Mouse (Mus musculus) yolk sac, embryonic 10.5 days (tissue): ENCODE results near the gene Cstf2.
A peak's percentile ranks its signal among the peaks of the same experiment; 100 is the strongest.

Source experiments
- DNase-seq: peaks from one replicate; pipeline ENCODE4 v3.0.0-alpha.2; 2017; ENCODE audit warnings: low spot score

The Cstf2 gene

DNA sequence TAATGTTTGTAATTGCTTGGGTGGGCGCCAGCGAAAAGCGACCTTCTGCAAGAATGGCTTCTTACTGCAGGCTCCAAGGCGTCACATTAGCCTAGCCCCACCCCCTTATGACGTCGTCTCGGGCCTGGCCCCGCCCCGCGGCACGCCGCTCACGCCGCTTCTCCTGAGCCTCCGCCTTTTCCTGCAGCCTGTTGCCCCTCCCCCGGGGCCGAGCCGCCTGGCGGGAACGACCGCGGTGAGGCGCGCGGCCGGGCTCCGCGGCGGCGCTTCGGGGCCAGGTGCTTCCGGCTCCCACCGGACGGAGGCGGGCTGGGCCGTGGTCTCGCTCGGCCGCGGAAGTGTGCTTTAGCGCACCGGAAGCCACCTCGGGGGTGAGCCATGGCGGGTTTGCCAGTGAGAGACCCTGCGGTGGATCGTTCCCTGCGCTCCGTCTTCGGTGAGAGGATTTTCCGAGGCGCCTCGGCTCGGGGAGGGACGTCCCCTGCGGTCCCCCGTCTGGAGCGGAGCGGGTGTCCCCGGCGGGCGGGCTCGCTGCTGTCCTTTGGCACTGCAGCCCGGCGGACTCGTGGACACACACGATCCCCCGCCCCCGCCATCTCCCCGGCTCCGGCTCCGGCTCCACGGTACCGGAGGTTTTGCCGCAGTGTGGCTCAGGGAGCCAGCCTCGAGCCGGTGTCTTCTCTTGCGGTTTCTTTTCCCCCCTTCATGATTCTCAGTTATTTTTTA is at the start of gene Cstf2:
TSS of gene Cstf2 (plus strand) at position 201 of the 726 bp plus-strand sequence.
- DNase-seq = peak; percentile 93

DNA sequence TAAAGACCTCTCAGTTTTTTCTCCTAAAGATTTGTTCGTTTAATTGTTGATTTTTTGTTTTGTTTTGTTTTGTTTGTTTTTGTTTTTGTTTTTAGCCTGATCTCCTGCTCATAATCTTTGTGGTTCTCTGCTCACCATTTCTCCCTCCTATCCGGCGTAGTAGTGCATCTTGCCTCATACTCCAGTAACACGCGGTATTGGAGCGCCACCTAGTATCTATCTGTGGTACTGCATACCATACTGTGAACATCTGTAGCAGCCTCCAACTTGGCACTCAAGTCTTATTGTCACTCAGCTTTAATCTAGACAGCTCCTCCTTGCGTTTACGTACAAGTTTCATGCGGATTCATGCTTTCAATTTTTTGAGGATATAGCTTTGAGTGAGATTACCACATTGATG is 40.0 kb upstream of the Cstf2 start:
- peak; percentile 24 for DNase-seq

DNA sequence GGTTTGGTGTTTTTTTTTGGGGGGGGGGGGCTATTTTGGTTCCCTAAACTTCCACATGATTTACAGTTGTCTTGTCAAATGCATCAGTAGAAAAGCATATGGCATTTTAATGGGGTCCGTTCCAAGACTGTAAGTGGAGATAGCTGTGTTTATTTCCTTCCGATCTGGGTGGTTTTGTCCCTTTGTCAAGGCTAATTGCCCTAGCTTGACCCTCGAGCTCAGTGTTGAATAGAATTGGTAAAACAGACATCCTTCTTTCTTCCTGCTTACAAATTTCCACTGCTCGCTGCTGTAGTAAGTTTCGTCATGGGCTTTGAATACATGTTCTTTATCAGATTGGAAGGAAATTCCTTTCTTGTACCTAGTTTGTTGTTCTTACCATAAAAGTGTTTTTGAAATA is 38.3 kb upstream of the Cstf2 start:
- DNase-seq = no peak

DNA sequence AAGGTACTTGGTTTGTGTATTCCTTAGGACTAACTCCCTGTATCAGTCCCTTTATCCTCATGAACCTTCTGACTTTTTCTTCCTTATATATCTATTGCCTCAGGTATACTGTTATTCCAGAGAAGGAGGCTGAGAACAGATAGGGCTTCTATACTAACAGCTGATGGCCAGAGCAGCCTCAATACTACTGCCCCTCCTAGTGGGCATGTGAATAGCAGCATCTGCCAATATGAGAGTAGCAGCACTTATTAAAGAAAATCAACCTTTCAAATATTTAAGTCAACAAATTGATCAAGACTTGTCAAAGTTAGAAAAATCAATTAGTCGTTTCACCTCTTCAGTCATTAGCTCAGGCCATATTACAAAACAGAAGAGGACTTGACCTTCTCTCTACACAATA is 10.0 kb upstream of the Cstf2 start:
- no peak for DNase-seq

DNA sequence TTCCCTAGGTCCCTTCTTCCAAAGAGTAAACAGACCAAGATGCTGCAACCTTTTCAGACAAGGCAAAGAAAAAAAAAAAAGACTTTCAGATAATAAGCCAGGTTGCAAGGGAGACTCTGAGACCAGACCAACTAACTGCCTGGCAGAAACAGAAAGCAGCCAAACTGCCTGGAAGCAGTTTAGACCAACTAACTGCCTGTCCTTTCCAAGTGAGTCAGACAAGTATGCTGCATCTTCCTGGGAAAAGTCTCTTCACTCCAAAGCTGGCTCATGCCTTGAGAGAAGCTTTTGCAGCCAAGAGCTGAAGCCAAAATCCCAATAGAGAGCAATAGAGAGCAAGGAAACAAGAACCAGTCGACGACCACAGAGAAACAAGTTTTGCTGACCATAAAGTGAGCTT is 2.1 kb upstream of the Cstf2 start:
- no peak for DNase-seq

DNA sequence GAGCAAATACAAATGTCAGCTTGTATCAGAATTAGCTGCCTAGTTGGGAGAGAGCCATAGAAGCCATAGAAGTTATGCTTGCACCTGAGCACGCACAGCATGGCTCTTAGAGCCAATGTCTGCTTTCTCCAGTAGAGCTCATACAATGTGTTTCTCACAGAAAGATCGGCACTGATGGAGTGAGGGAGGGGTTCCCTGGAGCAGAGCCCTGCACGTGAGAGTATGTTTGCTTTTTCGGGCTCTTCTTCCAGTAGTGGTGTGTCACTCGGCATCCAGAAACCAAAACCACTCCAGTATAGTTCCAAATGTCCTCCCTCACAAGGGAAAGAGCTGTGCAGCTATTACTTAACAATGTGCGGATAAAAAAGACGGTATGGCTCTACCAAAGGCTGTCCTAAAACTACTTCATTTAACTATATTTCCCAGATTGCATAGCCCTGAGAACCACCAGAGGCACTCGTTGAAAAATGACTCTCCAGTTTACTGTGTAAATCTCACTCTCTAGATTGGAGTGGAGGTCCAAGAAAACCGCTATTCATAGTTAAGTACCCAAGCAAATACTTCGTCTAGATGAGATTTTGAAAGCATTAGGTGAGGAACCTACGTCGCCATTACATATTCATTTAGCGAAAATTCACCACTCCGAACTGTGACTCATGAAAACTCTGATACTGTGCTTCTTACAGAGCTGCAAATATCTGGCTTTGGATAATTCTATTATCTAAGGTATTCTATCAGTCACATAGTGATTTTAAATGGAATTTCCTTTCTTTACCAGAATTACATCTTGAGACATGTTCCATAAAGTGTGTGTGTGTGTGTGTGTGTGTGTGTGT is 729 bp upstream of the Cstf2 start:
- no peak for DNase-seq

DNA sequence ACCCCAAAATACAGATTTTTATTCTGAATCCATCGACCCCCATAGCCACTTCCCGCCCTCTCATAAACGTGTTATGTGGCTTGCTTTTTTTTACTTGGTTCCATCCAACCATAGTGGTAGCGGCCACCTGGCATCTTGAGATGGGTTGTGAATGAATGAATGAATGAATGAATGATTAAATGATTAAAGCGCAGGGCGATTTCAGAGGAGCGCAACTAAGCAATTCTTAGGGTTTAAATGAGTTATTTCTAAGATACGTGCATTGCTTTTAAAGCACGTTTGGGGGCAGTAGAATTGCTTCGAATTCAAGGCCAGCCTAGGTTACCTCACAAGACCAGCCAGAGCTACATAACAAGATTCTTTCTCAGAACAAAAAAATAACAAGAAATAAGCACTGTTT is 777 bp downstream of the Cstf2 start:
- no peak for DNase-seq

DNA sequence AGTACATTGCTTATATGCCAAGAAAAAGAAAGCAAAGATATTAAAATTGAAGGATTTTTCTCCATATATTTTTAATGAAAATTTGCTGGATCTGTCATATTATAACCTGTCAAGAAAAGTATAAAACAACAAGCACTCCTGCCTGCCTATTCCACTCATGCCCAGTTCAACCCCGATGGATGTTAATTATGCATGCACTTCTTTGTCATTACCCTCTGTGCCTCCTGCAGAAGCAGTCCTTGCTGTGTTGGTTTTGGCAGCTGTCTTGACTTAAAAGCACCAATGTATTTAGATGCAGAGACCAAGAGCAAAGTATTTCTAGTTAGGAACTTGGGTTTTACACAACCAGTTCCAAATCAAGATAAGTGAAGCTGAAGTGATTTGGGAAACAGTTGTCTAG is 26.5 kb downstream of the Cstf2 start:
- DNase-seq = no peak

DNA sequence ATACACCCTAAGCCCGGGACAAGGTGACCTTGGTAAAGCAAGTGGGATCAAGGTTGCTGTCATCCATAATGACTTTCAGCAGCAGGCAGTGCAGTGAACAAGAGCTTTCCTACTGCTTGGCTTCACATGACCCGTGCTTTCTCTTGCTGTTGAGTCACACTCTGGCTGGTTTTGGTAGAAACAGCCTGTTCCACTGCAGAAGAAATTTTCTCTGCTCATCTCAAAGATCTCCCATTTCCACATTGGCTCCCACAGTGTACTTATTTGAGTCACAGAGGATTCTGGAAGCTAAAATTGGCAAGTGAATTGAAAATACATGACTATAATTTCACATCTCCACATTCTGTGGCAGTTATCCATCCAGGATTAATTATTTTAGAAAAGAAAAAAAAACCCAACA is 43.7 kb downstream of the Cstf2 start:
- DNase-seq = no peak

DNA sequence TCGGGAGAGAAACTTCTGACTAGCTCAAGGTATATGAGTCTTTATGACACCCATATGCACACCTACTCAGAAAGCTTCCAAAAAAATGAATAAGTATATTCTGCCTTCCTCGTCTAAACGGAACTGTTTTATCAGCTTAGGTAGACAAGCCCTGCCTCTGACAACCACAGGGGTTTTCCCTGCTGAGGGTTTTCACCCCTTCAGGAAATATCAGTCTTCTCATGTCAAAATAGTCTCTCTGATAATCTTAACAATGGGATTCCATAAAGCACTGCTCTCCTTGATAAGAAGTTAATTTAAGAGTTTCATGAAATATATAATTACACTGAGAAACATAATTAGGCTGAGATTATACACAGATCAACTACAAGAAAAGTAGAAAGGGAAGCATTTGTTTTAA is 52.8 kb downstream of the Cstf2 start:
- no peak for DNase-seq

DNA sequence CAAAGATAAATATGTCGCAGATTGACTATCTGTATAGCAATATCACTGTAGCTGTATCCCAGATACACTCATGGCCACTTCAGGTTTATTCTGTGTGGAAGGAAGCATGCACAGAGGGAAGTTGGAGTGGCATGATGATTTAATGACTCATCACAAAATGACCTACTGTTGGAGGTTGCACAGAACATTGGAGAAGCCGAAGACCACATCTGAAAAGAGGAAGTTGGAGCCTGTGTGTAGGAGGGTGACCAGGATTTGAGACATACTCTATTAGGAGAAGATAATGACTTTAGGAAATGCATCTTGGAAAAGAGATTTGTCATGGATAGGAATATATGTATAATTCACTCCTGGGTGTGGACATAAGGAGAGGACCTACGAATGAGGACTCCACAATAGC is 57.4 kb downstream of the Cstf2 start:
- DNase-seq = no peak

DNA sequence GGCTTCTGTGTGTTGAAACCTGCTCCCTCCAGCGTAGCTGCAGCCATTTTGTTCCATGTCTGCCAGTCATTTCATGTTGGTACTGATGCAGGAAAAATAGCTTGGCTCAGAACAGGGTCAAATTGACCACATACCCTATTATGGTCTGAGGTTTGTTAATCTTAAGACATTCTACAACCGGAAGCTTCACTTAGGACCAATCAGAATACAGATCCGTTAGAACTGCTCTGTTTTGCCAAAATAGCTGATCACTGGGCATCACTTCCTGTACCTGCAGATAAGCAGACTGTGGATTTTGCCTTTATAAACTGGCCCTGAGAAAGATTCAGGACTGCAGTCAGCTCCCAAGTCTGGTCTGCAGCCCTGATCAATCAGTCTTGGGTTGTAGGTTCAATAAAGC is 69.6 kb downstream of the Cstf2 start:
- DNase-seq = no peak

DNA sequence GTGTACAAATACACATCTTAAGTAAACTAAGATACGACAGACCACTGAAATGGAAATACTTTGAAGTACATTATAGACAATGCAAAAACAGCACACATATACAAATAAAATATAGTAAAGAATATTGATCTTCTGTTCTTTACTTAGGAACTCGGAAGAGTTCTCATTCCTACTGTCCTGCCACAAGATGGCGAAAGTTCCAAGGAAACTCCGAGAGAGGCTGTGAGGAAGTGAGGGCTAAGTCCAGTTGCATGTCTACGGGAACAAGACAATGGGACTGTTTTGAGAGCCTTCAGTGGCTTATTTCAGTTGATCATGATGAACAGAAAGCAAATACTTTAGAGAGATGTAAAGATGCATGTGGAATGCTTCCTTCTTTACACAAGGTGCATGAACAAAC is 73.3 kb downstream of the Cstf2 start:
- no peak for DNase-seq

DNA sequence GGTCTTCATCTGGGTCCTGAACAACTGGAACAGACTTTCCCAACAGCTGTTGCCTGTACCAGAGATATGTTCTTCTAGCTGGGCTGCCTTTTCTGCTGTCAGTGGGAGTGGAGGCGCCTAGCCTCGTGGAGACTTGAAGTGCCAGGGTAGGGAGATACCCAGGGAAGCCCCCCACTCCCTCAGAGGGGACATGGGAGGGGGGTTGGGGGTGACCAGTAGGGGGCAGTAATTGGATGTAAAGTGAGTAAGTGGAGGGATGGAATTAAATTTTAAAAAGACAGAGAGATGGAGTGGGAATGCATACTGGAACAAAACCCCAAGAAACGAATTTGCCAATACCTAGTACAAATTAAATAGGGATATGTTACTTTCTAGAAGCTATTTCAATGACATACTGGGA is 74.8 kb downstream of the Cstf2 start:
- DNase-seq = no peak
